Mouse (Mus musculus): ENCODE measurements around the gene Rbms3.

Gene Rbms3

GRCm38 (mm10) chr9:117192093-117192492 lies 437.6 kb downstream of the Rbms3 start:
- DNase-seq (ENCODE audit: low read depth, low spot score), result no peak

- DNase-seq (ENCODE audit: low read depth, low spot score), result no peak
Measured at GRCm38 (mm10) chr9:117188406-117188805, 441.3 kb downstream of the Rbms3 start.

DNA sequence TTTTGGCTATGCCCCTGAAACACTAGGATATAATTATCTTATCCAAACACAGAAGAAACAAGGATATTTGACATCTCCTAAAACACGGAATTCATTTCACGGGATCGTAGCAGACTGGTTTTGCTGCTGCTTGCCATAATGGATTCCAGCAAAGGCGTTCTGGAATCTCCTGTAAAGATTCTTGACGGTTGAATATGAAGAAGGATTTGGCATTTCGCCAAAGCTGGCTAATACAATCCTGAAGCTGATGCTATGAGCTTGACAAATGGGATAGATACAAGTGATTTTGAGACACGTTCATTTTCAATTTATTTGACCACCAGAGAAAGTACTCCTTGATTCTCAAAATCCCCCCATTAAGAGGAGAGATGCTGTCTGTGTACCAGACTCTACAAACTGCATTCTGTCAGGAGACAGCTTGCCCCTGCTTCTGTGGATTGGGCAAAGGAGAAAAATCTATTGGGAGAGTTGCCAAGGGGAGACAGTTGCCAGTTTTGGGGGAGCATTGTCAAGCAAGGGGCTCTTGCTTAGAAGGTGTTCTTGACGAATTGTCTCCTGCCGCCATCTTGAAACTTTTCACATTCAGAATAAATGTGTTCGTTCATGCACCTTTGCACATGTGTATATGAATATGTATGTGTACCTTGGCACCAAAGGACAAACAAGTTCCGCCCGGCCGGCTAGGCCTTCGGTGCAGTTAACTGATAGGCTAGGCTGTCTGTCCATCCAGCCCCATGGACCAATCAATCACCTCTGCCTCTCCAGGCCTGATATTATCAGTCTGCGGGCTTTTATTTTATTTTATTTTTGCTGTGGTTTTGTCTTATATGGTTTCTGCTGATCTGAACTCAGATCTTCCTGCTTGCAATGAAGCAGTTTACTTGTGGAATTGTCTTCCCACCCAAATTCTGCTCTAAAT lies 442.3 kb downstream of the Rbms3 start:
- no peak for DNase-seq (ENCODE audit: low read depth, low spot score)

DNA sequence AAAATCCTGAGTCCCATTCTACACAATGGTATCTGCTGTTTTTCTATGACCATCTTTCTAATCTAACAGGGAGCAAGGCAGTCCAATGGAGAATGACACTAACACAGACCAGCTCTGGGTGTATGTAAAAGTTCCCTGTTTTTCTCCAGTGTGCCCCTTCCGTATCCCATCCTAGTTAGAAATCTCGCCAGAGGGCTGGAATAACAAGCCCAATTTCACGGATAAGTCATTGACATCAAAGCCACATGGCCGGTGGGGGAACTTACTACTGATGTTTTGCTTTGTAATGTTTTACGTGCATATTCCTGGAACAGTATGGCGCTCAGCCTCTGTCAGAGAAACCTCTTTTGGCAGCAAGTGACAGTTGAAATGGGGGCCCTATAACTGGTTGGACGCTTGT lies 449.1 kb downstream of the Rbms3 start:
- DNase-seq (ENCODE audit: low read depth, low spot score), result no peak

DNA sequence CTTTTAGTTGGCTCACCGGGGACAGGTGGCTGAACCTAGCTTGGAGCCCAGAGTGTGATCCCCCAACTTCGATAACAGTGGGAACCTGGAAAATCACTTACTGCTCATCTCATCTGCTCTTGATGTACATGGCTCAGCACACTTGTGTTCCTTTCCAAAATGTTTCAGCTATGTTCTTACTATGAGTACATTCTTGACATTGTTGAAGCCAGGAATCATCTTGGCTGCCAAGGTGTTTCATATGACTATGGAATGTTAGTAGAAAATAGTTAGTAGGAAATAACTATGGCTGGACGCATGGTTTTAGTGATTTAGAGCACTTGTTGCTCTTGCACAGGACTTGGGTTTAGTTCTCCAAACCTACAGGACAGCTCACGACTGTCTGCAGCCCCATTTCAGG lies 451.3 kb downstream of the Rbms3 start:
- DNase-seq (ENCODE audit: low read depth, low spot score), result no peak

DNA sequence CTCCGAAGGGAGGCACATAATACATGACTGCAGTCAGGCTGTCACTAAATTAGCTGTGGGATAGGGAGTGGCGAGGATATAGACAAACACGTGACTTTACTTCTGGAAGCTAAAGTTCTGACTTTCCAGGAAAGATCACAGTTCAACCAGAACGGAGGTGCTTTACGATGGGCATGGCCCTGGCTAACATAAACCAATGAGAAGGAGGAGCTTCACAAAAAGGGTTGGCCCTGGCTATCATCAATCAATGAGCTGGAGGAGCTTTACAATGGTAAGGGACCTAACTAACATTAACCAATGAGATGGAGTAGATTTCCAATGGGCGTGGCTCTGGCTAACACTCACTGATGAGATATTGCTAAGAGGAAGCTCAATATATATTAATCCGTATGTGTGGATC lies 457.2 kb downstream of the Rbms3 start:
- DNase-seq (ENCODE audit: low read depth, low spot score), result no peak

DNA sequence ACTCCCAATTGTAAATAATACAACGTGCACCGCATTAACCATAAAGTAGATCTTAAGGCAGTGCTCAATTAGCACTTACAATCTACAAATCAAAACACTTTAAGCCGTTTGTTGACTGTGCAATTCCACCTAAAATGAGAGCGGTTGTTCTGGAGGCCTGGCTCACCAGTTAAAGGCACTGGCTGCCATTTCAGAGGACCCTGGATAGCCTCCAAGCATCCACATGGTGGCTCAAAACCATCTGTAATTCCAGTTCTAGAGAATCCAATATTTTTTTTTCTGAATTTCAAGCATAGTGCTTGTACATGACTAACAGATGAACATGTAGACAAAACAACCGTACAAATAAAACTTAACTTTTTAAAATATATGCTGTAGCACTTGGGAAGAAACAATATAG lies 460.5 kb downstream of the Rbms3 start:
- no peak for DNase-seq (ENCODE audit: low read depth, low spot score)

DNA sequence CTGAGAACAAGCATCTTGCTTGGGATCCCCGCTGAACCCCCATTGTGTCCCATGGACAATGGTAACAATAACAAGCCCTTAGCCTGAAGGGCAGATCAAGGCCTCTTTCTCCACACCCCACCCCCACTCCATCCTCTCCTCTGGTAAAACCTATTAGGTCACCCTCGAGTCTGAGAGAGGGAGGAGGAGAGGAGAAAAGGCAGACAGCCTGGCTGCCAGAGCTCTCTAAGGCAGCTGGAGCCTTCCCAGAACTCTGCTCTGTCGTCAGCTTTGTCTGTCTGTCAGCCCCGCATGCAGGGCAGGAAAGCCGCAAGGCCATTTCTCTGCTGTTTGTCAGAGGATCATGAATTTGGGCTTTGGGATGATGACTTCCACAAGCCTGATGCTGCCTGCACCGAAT lies 466.6 kb downstream of the Rbms3 start:
- no peak for DNase-seq (ENCODE audit: low read depth, low spot score)

DNA sequence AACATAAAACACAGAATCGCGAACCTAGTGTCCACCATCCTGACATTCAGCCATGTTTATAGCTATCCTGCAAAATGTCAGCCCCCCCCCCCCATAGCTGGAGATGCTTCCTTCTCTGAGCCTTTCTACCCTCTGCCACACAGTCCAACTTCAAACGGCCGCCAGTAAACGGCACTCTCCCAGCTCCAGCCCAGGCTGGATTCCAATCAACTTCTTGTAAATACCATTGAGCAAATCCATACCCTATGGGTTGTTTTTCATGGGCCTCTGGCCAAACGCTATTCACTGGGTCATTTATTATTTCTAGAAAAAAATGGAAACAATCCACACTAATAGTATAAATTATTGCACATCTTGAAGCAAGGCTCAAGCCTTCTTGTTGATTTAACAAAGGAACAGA lies 468.6 kb downstream of the Rbms3 start:
- DNase-seq (ENCODE audit: low read depth, low spot score), result no peak

DNA sequence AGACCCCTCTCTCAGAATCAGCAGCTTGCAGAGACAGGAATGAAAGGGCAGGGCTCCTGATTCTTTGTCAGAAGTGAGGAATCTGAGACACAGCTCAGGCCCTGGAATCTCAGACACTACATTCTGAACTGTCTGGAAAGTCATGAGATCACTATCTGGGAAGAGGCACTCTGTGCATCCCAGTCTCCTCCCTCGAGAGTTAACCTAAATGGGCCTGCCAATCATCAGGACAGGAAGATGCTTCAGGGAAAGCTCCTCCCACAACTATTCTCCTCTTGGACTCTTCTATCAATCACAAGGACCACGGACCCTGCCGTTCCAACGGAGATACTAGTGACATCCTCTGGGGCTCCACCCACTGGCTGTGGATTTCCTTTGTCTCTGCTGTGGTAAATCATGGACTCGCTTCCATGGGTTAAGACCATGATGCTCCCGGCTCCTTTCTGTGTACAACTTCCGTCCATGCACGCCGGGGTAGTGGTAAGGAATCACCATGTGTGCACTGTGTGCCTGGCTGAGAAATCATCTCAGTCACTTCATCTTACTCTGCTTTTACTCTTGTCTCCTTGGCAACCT lies 473.3 kb downstream of the Rbms3 start:
- no peak for DNase-seq (ENCODE audit: low read depth, low spot score)

- DNase-seq (ENCODE audit: low read depth, low spot score), result no peak
Measured at GRCm38 (mm10) chr9:117154590-117154989, 475.1 kb downstream of the Rbms3 start.

DNA sequence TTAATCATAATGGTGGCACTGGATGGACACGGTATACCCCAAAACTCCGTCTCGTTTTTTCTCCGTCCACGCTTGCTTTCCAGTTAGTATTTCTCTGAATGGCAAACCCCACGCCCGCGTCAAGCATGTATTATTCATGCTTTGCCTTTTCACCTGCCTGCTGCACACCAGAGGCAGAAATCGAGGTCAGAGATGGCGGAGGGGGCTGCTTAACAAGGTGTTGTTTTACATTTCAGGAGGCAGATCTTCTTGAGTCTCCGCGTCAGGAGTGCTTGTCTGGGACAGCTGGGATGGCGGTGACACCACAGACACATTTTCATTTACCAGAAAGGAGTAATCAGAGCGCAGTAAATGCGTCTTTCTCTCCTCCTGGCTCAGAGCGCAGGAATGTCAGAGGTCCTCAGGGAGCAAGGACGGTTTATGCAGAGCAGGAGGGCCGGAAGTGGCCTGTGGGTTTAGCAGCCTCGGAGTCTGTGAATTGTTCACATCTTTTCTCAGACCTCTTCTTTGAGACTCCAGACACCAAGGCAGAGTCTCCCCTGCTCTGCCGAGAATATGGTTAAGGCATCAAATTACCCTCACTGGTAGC lies 475.9 kb downstream of the Rbms3 start:
- DNase-seq (ENCODE audit: low read depth, low spot score), result peak; percentile 29

GRCm38 (mm10) chr9:117151951-117152350 lies 477.8 kb downstream of the Rbms3 start:
- no peak for DNase-seq (ENCODE audit: low read depth, low spot score)

DNA sequence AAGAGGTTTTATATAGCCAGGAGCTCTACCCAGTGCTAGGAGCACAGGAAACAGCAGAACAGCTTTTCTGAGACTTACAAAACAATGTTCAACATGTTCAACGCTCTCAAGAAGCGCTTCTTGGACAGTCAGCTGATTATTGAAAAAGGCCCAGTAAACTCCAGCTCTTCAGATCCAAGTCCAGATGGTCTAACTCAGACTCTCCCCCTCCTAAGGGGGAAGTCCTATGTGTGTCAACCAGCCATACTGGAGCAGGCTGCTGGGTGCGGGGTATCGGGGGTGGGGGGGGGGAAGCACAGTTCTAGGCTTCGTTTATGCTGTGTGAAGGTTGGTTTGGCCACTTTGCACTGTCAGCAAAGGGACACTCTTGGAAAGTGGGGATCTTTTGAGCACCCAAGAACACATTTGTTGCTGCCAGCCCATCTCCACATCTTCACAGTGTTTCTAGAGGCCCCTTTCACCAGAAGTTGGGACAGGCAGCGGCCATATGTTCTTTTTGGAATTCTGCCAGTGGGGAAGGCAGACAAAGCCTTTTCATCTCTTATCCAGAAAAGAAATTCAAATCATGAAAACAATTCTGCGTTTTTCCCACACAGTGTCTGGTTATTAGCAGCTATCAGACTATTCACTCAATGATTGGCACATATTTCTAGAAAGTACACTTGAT lies 485.5 kb downstream of the Rbms3 start:
- no peak for DNase-seq (ENCODE audit: low read depth, low spot score)

DNA sequence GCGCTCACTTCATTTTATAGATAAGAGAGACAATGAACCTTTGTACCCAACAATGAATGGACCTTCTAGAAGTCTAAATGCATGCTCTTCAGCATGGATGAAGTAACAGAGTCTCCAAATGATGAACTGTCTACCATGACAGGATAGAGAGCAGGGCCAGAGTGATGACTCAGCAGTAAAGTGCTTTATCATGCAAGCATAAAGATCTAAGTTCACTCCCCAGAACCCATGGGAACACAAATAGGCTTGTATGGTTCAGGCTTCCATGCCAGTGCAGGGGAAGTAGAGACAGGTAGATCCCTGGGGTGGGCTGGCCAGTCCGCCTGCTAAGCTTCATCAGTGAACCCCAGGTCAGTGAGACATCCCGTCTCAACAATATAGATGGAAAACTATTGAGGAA lies 489.7 kb downstream of the Rbms3 start:
- no peak for DNase-seq (ENCODE audit: low read depth, low spot score)

DNA sequence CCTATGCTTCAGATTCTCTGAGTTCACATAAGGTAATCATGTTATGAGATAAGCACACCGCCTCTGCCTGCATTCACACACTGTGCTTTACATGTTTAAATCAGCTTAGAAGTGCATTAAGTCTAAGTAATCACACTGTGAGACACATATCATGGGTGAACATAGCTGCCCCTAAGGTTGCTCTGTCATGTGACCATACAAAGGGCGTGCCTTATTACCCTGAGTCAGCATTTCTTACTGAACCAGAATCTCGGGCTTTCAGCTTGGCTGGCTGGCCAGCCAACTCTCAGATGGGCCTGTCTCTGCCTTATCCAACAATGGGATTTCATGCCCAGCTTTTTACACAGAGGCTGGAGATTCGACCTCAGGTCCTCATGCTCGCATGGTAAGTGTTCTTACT lies 493.3 kb downstream of the Rbms3 start:
- no peak for DNase-seq (ENCODE audit: low read depth, low spot score)

DNA sequence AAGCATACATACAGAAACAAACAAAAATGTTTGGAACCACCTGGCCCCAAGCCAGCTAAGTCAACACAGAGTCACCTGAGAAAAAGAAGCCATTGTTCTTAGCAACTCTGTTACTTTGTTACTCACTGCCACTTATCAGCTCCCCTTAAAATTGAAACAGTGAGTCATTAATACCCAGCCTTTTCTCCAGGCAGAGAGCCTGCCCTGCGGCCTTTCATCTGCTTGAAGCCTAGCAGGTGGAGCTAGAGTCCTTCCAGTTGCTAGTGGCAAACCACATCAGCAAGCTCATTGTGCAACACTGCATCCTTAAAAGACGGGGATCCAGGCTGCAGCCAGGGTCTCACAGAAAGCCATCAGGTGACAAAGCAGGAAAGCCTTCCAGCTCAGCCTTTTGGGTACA lies 495.7 kb downstream of the Rbms3 start:
- no peak for DNase-seq (ENCODE audit: low read depth, low spot score)

DNA sequence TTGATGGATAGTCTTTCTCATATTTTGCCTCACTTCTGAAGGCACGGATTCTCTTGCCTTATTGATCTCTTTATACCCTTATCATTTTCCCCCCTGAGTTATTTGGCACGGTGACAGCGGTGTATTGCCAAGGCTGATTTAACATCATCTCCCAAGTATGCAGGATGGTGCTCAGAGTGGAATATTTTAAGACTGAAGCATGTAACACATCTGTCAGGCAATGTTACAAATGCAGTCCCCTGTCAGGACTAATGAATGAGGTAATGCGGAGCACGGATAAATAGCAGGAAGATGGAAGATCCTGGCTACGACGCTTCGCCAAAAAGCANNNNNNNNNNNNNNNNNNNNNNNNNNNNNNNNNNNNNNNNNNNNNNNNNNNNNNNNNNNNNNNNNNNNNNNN lies 502.9 kb downstream of the Rbms3 start:
- peak; percentile 39 for DNase-seq (ENCODE audit: low read depth, low spot score)

DNA sequence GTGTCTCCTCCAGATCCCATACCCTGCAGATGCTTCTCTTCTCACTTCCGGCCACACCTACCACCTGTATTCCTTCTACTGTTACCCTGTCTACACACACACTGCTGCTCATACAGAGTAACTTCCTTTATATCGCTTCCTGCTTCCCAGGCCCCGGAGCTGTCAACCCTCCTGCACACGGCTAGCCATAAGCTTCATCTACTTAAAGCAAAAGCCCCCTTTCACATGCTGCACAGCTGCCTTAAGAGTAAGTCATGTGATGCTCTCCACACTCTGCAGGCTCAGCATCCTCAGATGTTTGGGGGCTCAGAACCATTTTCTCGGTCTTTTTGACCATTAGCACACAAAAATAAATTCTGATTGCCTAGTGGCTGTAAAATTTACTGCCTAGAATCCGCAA lies 503.9 kb downstream of the Rbms3 start:
- DNase-seq (ENCODE audit: low read depth, low spot score), result no peak

DNA sequence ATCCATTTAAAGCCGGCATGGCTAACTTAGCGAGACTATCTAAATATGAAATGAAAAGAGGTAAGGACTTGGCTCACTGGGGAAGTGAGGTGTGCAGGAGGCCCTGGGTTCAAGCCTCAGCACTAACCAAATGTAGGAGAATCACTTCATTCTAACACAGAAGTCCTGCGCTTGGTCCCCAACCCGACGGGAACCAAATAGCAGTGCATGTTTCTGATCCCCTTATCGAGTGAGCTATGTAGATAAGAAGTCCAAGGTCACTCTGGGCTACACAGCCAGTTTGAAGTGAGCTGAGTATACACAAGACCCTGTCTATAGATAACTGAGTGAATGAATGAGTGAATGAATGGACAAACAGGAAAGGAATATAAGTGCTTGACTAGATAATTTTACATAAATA lies 508.1 kb downstream of the Rbms3 start:
- no peak for DNase-seq (ENCODE audit: low read depth, low spot score)

- DNase-seq (ENCODE audit: low read depth, low spot score), result peak; percentile 10
Measured at GRCm38 (mm10) chr9:117117181-117117729, 512.5 kb downstream of the Rbms3 start.

DNA sequence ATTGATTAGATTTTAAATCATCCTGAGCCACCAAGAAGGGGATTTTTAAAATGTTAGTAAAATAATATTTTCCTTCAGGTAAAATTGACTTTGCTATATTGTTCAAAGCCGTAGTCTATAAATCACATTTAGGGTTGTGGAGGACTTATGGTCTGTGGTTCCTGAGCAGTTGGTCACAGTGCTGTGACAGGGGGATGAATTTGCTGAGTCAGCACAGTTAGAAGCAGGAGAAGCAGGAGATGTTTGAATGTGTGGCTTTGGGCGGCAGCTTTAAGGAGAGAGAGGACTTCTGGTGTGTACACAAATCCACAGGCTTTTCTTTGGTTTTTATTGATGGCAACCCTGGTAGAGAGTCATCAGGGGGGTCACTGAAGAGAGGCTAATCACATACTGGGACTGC lies 514.1 kb downstream of the Rbms3 start:
- no peak for DNase-seq (ENCODE audit: low read depth, low spot score)

All from skeletal muscle tissue, adult 2 months (tissue).